ENCODE assay signal across 8 mouse cellular contexts in the genomic region with DNA sequence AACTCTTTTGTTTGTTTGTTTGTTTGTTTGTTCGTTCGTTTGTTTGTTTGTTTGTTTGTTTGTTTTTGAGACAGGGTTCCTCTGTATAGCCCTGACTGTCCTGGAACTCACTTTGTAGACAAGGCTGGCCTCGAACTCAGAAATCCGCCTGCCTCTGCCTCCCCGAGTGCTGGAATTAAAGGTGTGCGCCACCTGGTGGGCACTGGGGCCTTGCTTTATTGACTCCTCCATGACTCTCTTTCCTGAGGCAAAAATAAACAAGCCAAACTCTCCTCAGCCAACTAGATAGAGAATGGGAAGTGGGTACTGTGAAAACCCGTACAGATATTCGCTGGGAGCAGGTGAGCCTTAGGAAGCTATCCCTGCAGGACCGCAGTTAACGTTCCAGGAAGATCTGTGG.
DNase-seq lines count a peak whose midpoint lies in the region; ATAC-seq and TF ChIP-seq lines count a peak whose summit lies in the region.
"Not testable (repeated sequence)": the region's sequence is repeated elsewhere in the genome, so short reads cannot be mapped to it uniquely, and the experiment has no call there.

No protein-coding gene starts in this region.

- H3K9ac ChIP-seq in ES-E14 (ENCODE audit: insufficient read depth, low read depth, low read length, poor library complexity, severe bottlenecking); heart, embryonic 15.5 days; lung, embryonic 14.5 days: not testable (repeated sequence)

- H3K9me3 ChIP-seq in ES-E14 (ENCODE audit: control insufficient read depth, insufficient read depth, low read depth, low read length); heart, embryonic 15.5 days (replicated peaks); lung, embryonic 14.5 days (ENCODE audit: low read depth, low read length): not testable (repeated sequence)

- H3K27ac ChIP-seq in ES-E14 (ENCODE audit: insufficient read depth, low read depth, low read length, poor library complexity, severe bottlenecking); layer of hippocampus, adult 2 months; lung, embryonic 14.5 days (ENCODE audit: low read depth); small intestine, adult 2 months (ENCODE audit: insufficient read depth, low read depth, low read length): not testable (repeated sequence)
- peak overlapping the region; percentile 35; the same call in 1 of the 2 replicates for H3K27ac ChIP-seq in heart, embryonic 15.5 days

- not testable (repeated sequence) for ATAC-seq in heart, embryonic 15.5 days (replicated peaks; ENCODE audit: insufficient number of reproducible peaks, insufficient read depth, low FRiP score, low read depth); lung, embryonic 14.5 days (ENCODE audit: insufficient read depth)

- H3K27me3 ChIP-seq in heart, embryonic 15.5 days; lung, embryonic 14.5 days (ENCODE audit: insufficient read depth, low read length); small intestine, adult 2 months (ENCODE audit: control insufficient read depth, insufficient read depth, low read length): not testable (repeated sequence)

- in situ Hi-C loops in ES-E14 (cut with MboI; ENCODE audit: low sequenced_read_pairs in 2 of 2, unreplicated experiment in 2 of 2), result loop anchor here in 1 of 2 experiments (10.0 kb wide), 1 partner anchor 355 kb away; no protein-coding TSS in a partner anchor

- DNase-seq in A20 (ENCODE audit: low read depth, low spot score), result peak; percentile 31
- DNase-seq in ES-E14 (ENCODE audit: low read depth, low spot score), result peak; percentile 39
- peak; percentile 3 for DNase-seq in c-Kit-positive CD71-positive TER-119-negative erythroid progenitor cells, embryonic 14.5 days (ENCODE audit: low read depth)
- not testable (repeated sequence) for DNase-seq in layer of hippocampus, adult 2 months (ENCODE audit: low spot score in 2 of 2)
- peak; percentile 28 for DNase-seq in lung, embryonic 14.5 days
- DNase-seq in thymus, postnatal 14 days, result peak; percentile 12

- not testable (repeated sequence) for H3K4me2 ChIP-seq in heart, embryonic 15.5 days; lung, embryonic 14.5 days

- H3K4me1 ChIP-seq in ES-E14 (ENCODE audit: control insufficient read depth in 2 of 2, insufficient read depth in 2 of 2, low read length in 2 of 2, poor library complexity in 1 of 2); lung, embryonic 14.5 days (ENCODE audit: insufficient read depth); small intestine, adult 2 months (ENCODE audit: control insufficient read depth, insufficient read depth, insufficient read length, low read length): not testable (repeated sequence)
- peaks cover 25% of the 10 kb centered on the region for H3K4me1 ChIP-seq in heart, embryonic 15.5 days (replicated peaks)

- not testable (repeated sequence) for H3K4me3 ChIP-seq in ES-E14 (ENCODE audit: insufficient read depth in 1 of 2, low read depth in 1 of 2, low read length in 2 of 2, poor library complexity in 1 of 2, severe bottlenecking in 1 of 2); heart, embryonic 15.5 days; layer of hippocampus, adult 2 months; lung, embryonic 14.5 days (ENCODE audit: low read depth, low read length); small intestine, adult 2 months (ENCODE audit: low read depth, low read length)

- 87% methylated on average over 10 of the region's 10 CpGs for WGBS in heart, embryonic 15.5 days
- WGBS in lung, embryonic 14.5 days, result 89% methylated on average over 10 of the region's 10 CpGs
- WGBS in small intestine, adult 2 months, result 88% methylated on average over 10 of the region's 10 CpGs

- TF ChIP-seq POLR2A in small intestine, adult 2 months (IDR thresholded peaks at IDR 0.05; ENCODE audit: low read depth, low read length), result not testable (repeated sequence)

- not testable (repeated sequence) for H3K36me3 ChIP-seq in ES-E14 (ENCODE audit: control insufficient read depth, insufficient read depth, low read length, poor library complexity, severe bottlenecking); heart, embryonic 15.5 days; lung, embryonic 14.5 days (ENCODE audit: insufficient read depth); small intestine, adult 2 months (ENCODE audit: control insufficient read depth, insufficient read depth, low read length)

- TF ChIP-seq CTCF in layer of hippocampus, adult 2 months (conservative IDR thresholded peaks at IDR 0.05), result peak; percentile 45
- TF ChIP-seq CTCF in lung, embryonic 14.5 days (IDR thresholded peaks at IDR 0.05; ENCODE audit: low read depth), result peak; percentile 46
- 0 out of 2 replicates have a peak, but pooled peaks have one; percentile 31 for TF ChIP-seq CTCF in small intestine, adult 2 months (IDR thresholded peaks at IDR 0.05; ENCODE audit: extremely low read depth, insufficient read length, insufficient replicate concordance, low read depth, low read length)
